Mouse (Mus musculus): ENCODE data around the gene Lcn12. TPM values are rescaled to one million over a fixed set of nuclear protein-coding genes. Genes with fewer than 3 reads are reported as not detected.

The Lcn12 gene
- total RNA-seq, 4 experiments from 2014 or later = not detected

GRCm38 (mm10) chr2:25496462-25496861, 2.8 kb upstream of the Lcn12 start:
- no peak for DNase-seq

GRCm38 (mm10) chr2:25492988-25493387, 723 bp downstream of the Lcn12 start:
- no peak for DNase-seq

- DNase-seq = no peak
Observed at GRCm38 (mm10) chr2:25488671-25489068, 5.0 kb downstream of the Lcn12 start.

GRCm38 (mm10) chr2:25487965-25488670, 5.6 kb downstream of the Lcn12 start:
- no peak for DNase-seq

- no peak for DNase-seq
Observed at GRCm38 (mm10) chr2:25484901-25485647, 8.6 kb downstream of the Lcn12 start.

DNA sequence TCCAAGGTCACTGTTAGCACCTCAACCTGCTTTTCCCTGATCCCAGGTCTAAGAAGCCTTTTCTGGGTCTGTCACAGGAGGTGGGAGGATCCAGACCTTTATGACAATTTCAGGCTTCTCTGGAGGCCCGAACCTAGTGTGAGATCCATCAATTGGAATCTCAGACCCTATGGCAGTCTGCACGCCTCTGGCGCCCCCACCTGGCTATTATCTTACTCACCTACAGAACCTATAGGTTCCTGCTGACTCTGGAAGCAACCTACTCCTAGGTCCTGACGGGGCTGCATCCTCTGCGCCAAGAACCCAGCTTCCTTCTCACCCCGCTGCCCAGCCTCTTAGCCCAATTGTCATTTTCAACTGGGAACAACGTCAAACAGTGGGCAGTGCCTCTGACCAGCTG, 10.7 kb downstream of the Lcn12 start:
- DNase-seq = no peak

DNA sequence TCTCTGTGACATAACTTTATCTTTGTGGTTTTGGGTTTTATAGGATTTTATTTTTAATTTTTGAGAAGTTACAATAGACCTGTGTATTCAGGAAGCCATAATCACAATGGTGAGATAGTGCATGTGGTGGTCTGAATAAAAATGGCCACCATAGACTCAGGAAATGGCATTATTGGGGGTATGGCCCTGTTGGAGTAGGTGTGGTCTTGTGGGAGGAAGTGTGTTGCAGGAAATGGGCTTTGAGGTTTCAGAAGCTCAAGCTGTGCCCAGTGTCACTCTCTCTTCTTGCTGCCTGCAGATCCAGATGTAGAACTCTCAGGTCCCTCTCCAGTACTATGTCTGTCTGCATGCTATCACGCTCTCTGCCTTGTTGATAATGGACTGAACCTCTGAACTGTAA, 13.2 kb downstream of the Lcn12 start:
- DNase-seq = no peak

DNA sequence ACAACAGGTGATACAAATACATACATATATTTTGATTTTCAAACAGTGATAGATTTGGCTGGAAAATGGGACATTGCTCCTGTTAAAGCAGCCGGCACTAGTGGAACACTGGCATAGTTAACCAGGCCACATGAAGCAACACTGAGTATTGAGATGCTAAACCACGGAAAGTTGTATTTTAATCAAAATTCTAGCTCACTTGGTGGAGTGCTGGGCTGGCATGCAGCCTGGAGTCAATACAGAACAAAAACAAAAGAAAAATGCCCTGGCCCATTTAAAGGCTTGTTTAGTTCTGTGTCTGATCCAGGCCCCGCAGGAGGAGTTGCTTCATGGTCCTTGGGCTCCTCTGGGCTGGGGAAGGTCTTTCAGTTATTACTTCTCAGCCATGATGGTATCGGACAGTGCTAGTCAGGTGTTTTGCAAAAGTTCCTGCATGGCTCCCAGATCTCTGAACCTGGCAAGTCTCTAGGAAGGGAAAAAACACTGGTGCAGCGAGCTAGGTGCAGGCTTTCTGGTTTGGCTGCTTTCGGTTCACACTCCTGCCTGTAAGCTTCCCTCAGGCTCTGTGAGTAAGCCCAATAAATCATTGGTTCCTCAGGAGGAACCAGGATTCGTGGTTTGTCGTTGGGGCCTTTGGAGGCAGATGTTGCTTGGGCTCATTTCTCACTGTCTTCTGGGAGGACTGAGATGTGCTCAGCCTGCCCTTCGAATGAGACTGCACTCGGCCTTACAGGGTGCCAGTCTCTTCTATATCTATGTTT, 14.0 kb downstream of the Lcn12 start:
- DNase-seq = no peak

DNA sequence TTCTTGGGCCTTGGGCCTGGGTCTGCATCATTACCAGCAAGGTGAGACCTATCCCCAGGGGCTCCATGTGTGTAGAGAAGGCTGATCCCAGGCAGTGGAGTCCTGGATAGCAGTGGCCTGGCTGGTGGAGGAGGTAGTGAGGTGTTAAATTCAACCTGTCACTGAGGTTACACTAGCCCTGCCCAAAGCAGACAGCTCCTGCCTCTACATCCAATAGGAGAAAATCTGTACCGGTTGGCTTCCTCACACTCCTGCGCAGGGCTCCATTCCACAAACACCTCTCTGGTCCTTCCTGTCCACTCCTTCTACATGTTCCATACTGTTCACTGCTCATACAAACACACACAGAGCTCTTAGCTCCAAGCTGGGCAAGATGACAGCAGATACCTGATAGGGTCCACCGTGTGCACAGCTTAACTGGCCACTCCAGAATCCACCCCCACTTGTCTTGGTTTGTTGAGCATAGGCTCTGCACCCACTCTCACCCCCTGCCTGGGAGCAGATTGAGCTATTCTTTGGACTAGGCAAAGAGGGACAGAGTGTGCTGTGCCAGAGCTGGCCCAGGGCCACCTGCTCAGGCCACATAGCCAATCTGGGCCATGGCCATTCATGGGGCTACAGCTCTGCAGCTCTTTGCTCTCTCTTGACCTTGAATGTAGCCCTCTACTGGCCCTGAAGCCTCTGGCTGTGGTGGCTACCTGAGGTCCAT, 15.6 kb downstream of the Lcn12 start:
- DNase-seq = peak; percentile 72

GRCm38 (mm10) chr2:25477541-25477940, 16.2 kb downstream of the Lcn12 start:
- no peak for DNase-seq

- DNase-seq = no peak
Observed at GRCm38 (mm10) chr2:25472550-25472949, 21.2 kb downstream of the Lcn12 start.

GRCm38 (mm10) chr2:25469969-25470368, 23.7 kb downstream of the Lcn12 start, which contains the start of gene Ptgds:
Gene Ptgds (minus strand): TSS chr2:25470046.
- DNase-seq = no peak

GRCm38 (mm10) chr2:25468962-25469915, 24.5 kb downstream of the Lcn12 start:
- no peak for DNase-seq

- DNase-seq = no peak
Observed at GRCm38 (mm10) chr2:25467606-25468303, 26.0 kb downstream of the Lcn12 start.

DNA sequence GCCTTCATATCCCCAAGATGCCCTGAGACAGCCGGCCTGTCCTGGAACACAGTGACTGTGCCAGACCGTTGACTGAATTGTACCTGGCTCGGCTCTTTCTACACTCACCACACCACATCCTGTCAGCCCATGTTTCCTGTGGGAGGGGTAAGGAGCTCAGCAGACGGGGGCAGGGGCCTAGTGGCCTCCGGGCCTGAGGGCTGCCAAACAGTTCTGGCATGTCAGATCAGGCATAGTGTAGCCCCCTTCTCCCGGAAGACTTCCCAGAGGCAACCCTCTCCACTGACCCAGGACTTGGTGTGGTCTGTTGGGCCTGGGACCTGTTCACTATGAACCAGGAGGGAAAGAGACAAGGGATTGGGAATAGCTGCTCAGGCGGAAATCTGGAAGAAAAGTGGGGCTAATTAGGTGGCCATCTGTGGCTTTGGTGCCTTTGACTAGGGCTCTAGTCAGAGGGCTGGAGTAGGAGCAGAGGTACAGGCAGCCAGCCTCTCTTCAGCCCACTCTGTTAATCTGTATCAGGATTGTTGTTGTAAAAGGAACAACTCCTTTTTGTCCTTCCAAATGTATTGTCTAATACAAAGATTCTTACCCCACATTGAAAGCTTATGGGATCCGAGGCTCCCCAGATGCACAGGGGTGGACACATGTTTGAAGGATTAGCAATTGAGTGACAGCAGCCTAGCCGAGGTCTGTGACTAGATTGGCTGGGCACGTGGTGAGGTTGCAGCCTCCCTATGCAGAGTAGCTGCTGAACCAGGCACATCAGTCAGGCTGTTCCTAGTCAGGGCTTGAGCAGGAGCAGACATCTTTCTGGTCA, 27.7 kb downstream of the Lcn12 start:
- DNase-seq = no peak

DNA sequence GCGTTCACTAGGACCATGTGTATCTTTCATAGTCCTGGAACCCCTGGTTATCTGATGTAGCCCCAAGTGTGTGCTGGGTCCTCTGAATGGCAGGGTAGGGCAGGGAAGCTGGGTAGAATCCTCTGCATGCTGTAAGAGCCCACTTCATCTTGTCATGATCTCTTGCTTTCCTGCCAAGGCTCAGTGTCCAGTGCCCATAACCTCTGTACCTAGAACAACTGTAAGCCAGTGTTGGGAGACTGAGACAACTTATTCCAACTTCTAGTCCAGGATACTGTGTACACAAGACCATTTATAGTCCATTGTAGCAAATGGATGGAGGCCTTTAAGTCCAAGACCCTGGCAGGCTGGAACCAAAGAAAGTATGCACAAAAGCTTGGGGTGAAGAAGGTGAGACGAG, 28.5 kb downstream of the Lcn12 start:
- no peak for DNase-seq

GRCm38 (mm10) chr2:25463630-25464029, 30.1 kb downstream of the Lcn12 start:
- DNase-seq = no peak

DNA sequence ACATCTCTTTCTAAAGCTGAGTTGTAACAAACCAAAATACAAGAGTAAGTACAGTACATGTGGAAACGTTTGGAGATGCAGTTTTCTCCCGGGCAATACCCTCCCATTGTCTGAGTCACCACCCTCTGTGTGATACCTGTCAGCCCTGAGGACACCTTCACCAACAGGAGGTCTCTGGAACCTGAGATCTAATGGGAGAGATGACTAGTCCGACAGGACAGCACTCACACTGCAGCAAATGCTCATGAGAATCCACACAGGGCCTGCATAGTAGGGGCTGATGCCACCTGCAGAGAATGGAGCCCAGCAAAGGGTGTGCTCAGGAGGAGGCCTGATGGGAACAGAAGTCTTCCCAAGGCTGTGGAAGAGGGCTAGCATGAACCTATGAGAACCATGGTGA, 32.3 kb downstream of the Lcn12 start:
- no peak for DNase-seq

GRCm38 (mm10) chr2:25460551-25461309, 33.0 kb downstream of the Lcn12 start, which contains the start of gene Paxx:
Gene Paxx (minus strand): TSS chr2:25461094.
- peak; percentile 95 for DNase-seq

Data from adrenal gland, adult 8-10 months (tissue).